Mouse (Mus musculus) lung, adult 2 months (tissue): ENCODE data around the gene Sox1.

Experiments
- CTCF ChIP-seq: fragments of 200-500 bp; IDR thresholded peaks from 2 replicates; pipeline ENCODE4 v1.5.1; 2011; ENCODE audit warnings: mild to moderate bottlenecking, low read length, control low read depth; ENCODE audit not compliant: insufficient read depth
- POLR2A ChIP-seq: fragments of 200-500 bp; IDR thresholded peaks from 2 replicates; pipeline ENCODE4 v1.6.1; 2011; ENCODE audit warnings: low read depth, mild to moderate bottlenecking, control low read depth, low read length, borderline replicate concordance; ENCODE audit errors: extremely low read depth

- no peak for TF ChIP-seq POLR2A
- TF ChIP-seq CTCF = no peak
Measured at GRCm38 (mm10) chr8:12400611-12401390, 5.7 kb downstream of the Sox1 start.
